Mouse (Mus musculus): ENCODE measurements at regions not wholly inside any gene's neighbourhood (a gene's known extent, or its start where the extent isn't known, plus 50 kb on each side); places are given as distances from the start of the nearest gene placed in this dataset.

GRCm38 (mm10) chr1:81696129-81696528 lies 536.8 kb upstream of the Gm9747 start:
- no peak for TF ChIP-seq POLR2A (IDR thresholded peaks at IDR 0.05; ENCODE audit: insufficient read depth, low read length)
- TF ChIP-seq CTCF (IDR thresholded peaks at IDR 0.05; ENCODE audit: low read depth, low read length) = no peak
- no peak for TF ChIP-seq EP300 (IDR thresholded peaks at IDR 0.05; ENCODE audit: insufficient read depth, low read depth, low read length)

Data from ES-Bruce4 (cell line).